Mouse (Mus musculus) heart, embryonic 14.5 days (tissue): ENCODE measurements around the gene Cct8l1. TPM values are rescaled to one million over a fixed set of nuclear protein-coding genes. Genes with fewer than 3 reads are reported as not detected.

Experiments
- ATAC-seq: fragments of 200-750 bp; cut with Nextera tagmentation; 2 replicates; pipeline ENCODE4 v1.8.0; 2017; ENCODE audit warnings: low read depth, moderate TSS enrichment; ENCODE audit not compliant: insufficient number of reproducible peaks, insufficient read depth, low FRiP score
- H3K27ac ChIP-seq, 2 experiments: fragments of 200-500 bp in 1 of 2; fragments of 300-500 bp in 1 of 2; sonication (generic) in 1 of 2; replicated peaks in 1 of 2; 2 replicates each; pipeline ENCODE4 v1.5.1; 2012 to 2014; ENCODE audit warnings: low read depth in 2 of 2, low read length in 2 of 2, control low read depth in 1 of 2, mild to moderate bottlenecking in 1 of 2, mixed read lengths in 1 of 2; ENCODE audit not compliant: control insufficient read depth in 1 of 2, insufficient read depth in 1 of 2
- H3K27me3 ChIP-seq: fragments of 300-500 bp; sonication (generic); 2 replicates; pipeline ENCODE4 v1.6.1; 2014; ENCODE audit warnings: mild to moderate bottlenecking, low read length, control low read depth; ENCODE audit not compliant: control insufficient read depth, insufficient read depth
- H3K36me3 ChIP-seq: fragments of 300-500 bp; sonication (generic); 2 replicates; pipeline ENCODE4 v1.6.1; 2014; ENCODE audit warnings: mild to moderate bottlenecking, control low read depth, low read length, mixed read lengths; ENCODE audit not compliant: control insufficient read depth, insufficient read depth
- H3K4me1 ChIP-seq, 2 experiments: fragments of 200-500 bp in 1 of 2; fragments of 300-500 bp in 1 of 2; sonication (generic) in 1 of 2; 2 replicates each; pipeline ENCODE4 v1.6.1; 2012 to 2014; ENCODE audit warnings: low read length in 2 of 2, control low read depth in 1 of 2, mixed read lengths in 1 of 2; ENCODE audit not compliant: control insufficient read depth in 2 of 2, insufficient read depth in 2 of 2
- H3K4me2 ChIP-seq: fragments of 300-500 bp; sonication (generic); 2 replicates; pipeline ENCODE4 v1.6.1; 2014; ENCODE audit warnings: mild to moderate bottlenecking, low read length
- H3K4me3 ChIP-seq, 2 experiments: fragments of 200-500 bp in 1 of 2; fragments of 300-500 bp in 1 of 2; sonication (generic) in 1 of 2; 2 replicates each; pipeline ENCODE4 v1.5.1; 2012 to 2014; ENCODE audit warnings: low read length in 2 of 2, mild to moderate bottlenecking in 2 of 2, control low read depth in 1 of 2, low read depth in 1 of 2, moderate library complexity in 1 of 2; ENCODE audit not compliant: control insufficient read depth in 1 of 2, insufficient read depth in 1 of 2
- H3K9ac ChIP-seq: fragments of 300-500 bp; sonication (generic); 2 replicates; pipeline ENCODE4 v1.6.1; 2014; ENCODE audit warnings: mild to moderate bottlenecking, low read length
- H3K9me3 ChIP-seq: fragments of 300-500 bp; sonication (generic); 2 replicates; pipeline ENCODE4 v1.6.1; 2016; ENCODE audit warnings: low read length, control low read depth; ENCODE audit not compliant: control insufficient read depth
- WGBS: fragments of 180-500 bp; shearing (Covaris S2); extraction: QIAGEN DNeasy Blood & Tissue Kit; methylation state at CpG from one replicate; pipeline ENCODE4 v1.1.7; 2014; 5-methylcytosine and 5-hydroxymethylcytosine counted together
- polyA plus RNA-seq: library from polyadenylated mRNA; unstranded; fragments of >200 nt; fragmentation: Nextera tagmentation; extraction: Ambion mirVana; gene quantifications from 2 replicates; pipeline ENCODE4 v1.2.1, GENCODE M21; 2014

Gene Cct8l1
- polyA plus RNA-seq, 1 experiment from 2014 or later: not detected

DNA sequence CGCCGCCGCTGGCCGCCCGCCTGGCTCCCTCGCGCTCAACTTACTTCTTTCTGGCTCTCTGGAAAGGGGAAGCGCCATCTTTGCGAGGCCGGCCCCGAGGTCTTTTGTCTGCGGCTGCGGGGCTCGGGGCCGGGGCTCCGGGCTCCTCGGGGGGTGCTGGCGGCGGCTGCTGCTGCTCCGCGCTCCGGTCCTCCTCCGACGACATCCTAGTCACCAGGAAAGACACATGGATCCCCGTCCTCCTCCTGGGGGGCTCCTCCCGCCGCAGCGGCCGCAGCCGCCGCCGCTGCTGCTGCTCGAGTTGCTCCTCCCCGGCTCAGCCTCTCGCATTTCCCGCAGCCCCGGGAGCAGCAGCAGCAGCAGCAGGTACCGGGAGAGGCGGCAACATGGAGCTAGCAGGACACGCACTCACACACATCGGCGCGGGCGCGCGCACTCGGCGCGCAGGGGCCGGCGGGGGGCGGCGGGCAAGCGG lies 17.5 kb upstream of the Cct8l1 start, which contains the start of gene Kmt2c:
Kmt2c (minus strand) TSS at position 438 of the 475 bp plus-strand sequence.
- Histone ChIP-seq H3K36me3 (no peaks in the 10 kb centered on the region), H3K4me2 (peak within 1 kb of the TSS; percentile 79), H3K9me3 (no peaks in the 10 kb centered on the region), H3K9ac (peak within 1 kb of the TSS; percentile 97), H3K4me3 (peak within 1 kb of the TSS; percentile 100), H3K27me3 (no peaks in the 10 kb centered on the region), H3K27ac (peak within 1 kb of the TSS; percentile 98 to 100), H3K4me1 (peaks cover 0 to 13% of the 10 kb centered on the region in 2 experiments; a peak in 3 of 4 replicates)
- ATAC-seq: 0 out of 2 replicates have a peak, but pooled peaks have one; percentile 2
- WGBS: under 1% methylated on average over 45 of the region's 54 CpGs

DNA sequence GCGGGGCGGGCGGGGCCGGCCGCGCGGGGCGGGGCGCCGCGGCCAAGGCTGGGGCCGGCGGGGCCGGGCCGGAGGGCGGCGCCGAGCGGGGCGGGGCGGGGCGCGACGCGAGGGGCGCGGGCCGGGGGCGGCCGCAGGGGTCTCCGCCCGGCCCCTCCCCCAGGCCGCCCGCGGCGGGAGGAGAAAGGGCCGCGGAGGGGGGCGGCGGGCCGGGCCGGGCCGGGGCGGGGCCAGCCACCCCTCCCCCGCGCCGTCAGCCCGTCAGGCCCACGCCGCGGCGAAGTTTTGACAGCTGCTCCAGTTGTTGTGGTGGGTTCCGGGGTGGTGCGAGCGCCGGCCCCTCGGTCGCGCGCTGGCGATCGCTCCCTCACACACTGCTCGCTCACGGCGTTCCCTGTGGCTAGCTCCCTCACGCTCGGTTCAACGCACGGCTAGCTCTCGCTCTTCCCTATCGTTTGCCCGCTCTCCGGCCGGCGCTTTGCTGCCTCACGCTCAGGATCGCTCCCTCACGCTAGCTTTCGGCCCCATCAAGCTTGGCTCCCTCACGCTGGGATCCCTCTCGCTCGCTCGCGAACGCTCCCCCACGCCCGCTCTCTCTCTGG lies 16.9 kb upstream of the Cct8l1 start:
- H3K27me3 ChIP-seq: no peaks in the 10 kb centered on the region
- under 1% methylated on average over 48 of the region's 87 CpGs for WGBS
- peak overlapping the region; percentile 98 to 100 for H3K27ac ChIP-seq
- peak overlapping the region; percentile 100 for H3K4me3 ChIP-seq
- H3K4me2 ChIP-seq: peak overlapping the region; percentile 79
- H3K9ac ChIP-seq: peak overlapping the region; percentile 97
- ATAC-seq: peak; percentile 85
- H3K4me1 ChIP-seq: peaks cover 0 to 13% of the 10 kb centered on the region in 2 experiments; a peak in 3 of 4 replicates
- no peaks in the 10 kb centered on the region for H3K36me3 ChIP-seq
- H3K9me3 ChIP-seq: no peaks in the 10 kb centered on the region

DNA sequence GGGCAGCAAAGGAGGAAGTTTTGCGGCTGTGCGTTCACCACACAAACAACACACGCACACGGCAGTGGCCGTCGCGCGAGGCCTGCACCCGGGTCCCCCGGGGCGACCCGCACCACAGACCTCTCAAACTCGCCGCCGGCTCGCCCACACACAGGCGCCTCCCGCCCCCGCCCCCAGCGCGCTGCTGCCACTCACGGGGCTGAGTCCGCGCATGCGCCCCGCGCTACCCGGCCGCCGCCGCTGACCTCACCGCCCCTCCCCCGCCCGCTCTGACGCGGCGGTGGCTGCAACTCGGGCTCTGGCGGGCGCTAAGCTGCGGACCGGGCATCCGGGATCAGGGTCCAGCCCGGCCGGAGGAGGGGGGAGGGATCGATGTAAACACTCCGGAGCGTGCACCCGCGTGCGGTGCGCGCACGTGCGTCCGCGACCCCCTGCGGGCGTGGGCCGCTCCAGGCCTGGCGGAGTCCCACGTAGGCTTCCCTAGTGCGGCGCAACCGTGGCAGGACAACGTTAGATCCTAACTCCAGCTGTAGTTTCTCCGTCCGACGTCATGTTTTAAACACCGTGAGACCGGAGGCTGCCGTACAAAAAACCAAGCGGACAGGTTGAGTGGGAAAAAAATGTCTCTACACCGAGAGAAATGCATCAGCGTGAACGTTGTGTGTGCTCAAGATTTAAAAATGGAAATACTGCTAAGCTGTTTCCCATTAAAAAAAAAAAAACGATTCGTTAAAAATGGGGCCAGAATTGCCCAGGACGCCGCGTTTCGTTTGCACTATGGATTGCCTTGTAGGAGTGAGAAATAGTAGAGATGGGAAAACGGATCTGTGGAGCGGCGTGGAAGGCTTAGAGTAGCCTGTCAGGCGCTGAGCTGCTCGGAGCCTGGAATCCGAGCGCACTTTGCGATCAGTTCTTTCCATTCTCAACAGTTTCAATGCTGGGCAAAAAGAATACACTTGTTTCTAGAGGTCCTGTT lies 16.2 kb upstream of the Cct8l1 start:
- peak overlapping the region; percentile 95 for H3K9ac ChIP-seq
- H3K9me3 ChIP-seq: no peaks in the 10 kb centered on the region
- peak overlapping the region; percentile 79 for H3K4me2 ChIP-seq
- no peaks in the 10 kb centered on the region for H3K27me3 ChIP-seq
- H3K27ac ChIP-seq: peak overlapping the region; percentile 98 to 100
- peaks cover 0 to 13% of the 10 kb centered on the region in 2 experiments; a peak in 3 of 4 replicates for H3K4me1 ChIP-seq
- peak; percentile 84 for ATAC-seq
- H3K36me3 ChIP-seq: no peaks in the 10 kb centered on the region
- peak overlapping the region; percentile 77 to 86 for H3K4me3 ChIP-seq
- WGBS: under 1% methylated on average over 81 of the region's 90 CpGs

DNA sequence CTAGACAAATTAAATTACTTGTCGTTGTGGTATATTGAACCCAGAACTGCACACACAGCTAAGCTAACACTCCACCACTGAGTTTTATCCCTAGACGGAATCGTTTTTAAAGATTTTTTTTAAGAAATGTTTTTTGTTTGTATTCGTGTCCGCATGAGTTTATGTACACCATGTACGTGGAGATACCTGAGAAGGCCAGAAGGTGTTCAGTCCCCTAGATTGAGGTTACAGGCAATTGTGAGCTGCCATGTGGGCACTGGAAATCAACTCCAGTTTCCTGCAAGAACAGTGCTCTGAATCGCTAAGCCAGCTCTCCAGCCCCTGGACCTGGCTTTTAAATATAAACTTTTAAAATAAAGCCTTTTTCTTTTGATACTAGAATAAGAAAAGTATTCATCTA lies 15.2 kb upstream of the Cct8l1 start:
- Histone ChIP-seq H3K36me3 (no peaks in the 10 kb centered on the region), H3K4me3 (peak overlapping the region in 1 of 2 experiments; percentile 86; a peak in 1 of 4 replicates), H3K9me3 (no peaks in the 10 kb centered on the region), H3K9ac (peak overlapping the region; percentile 82; the same call in 1 of the 2 replicates), H3K27me3 (no peaks in the 10 kb centered on the region), H3K4me2 (peak overlapping the region; percentile 79), H3K4me1 (peaks cover 0 to 13% of the 10 kb centered on the region in 2 experiments; a peak in 3 of 4 replicates), H3K27ac (peak overlapping the region in 1 of 2 experiments; percentile 100; a peak in 1 of 4 replicates)
- no peak for ATAC-seq
- 75% methylated on average over 7 of the region's 7 CpGs for WGBS

DNA sequence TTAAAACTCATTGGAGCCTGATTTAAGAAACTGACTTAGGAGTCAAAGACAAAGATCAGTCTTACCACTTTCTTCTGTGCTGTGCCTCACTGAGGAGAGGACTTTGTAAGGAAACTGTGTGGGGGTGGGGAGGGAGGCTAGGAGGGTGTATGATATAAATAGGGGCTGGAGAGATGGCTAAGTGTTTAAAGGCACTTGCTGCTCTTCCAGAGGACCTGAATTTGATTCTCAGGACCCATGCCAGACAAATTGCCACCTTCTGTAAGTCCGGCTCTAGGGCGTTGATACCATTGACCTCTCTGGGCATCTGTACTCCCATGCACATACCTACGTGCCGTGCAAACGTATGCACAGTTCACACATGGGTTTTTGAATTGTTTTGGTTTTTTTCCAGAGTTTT lies 9.8 kb upstream of the Cct8l1 start:
- Histone ChIP-seq H3K4me1 (peaks cover 2 to 3% of the 10 kb centered on the region in 2 experiments; a peak in 2 of 4 replicates), H3K36me3 (no peaks in the 10 kb centered on the region), H3K4me3 (no peak overlapping the region), H3K9ac (no peak overlapping the region), H3K27ac (no peak overlapping the region), H3K27me3 (no peaks in the 10 kb centered on the region), H3K9me3 (no peaks in the 10 kb centered on the region), H3K4me2 (no peak overlapping the region)
- WGBS: 71% methylated on average over 5 of the region's 5 CpGs
- ATAC-seq: 0 out of 2 replicates have a peak, but pooled peaks have one; percentile 31

DNA sequence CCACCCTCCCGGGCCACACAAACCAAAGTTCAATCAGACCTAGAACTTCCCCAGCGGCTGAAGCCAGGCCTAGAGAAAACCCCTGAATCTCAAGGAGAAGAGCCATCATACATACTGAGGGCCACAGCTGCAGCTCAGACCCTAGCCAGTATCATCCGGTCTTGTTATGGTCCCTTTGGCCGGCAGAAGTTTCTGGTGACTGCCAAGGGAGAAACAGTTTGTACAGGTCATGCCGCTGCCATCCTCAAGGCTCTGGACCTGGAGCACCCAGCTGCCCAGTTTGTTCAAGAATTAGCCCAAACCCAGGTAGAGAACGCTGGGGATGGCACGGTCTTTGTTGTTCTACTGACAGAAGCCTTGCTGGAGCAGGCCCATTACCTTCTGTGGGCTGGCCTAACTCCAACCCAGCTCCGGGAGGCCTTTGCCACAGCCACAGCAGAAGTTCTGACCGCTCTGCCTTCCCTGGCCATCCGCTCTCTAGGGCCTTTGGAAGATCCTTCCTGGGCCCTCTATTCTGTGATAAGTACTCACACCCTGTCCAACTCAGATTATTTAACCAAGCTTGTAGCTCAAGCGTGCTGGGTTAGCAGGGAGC lies 531 bp downstream of the Cct8l1 start:
- Histone ChIP-seq H3K27ac (no peak overlapping the region), H3K4me1 (no peaks in the 10 kb centered on the region), H3K4me2 (no peak overlapping the region), H3K27me3 (no peaks in the 10 kb centered on the region), H3K9ac (no peak overlapping the region), H3K4me3 (no peak overlapping the region), H3K9me3 (no peaks in the 10 kb centered on the region), H3K36me3 (no peaks in the 10 kb centered on the region)
- 88% methylated on average over 11 of the region's 11 CpGs for WGBS
- no peak for ATAC-seq

DNA sequence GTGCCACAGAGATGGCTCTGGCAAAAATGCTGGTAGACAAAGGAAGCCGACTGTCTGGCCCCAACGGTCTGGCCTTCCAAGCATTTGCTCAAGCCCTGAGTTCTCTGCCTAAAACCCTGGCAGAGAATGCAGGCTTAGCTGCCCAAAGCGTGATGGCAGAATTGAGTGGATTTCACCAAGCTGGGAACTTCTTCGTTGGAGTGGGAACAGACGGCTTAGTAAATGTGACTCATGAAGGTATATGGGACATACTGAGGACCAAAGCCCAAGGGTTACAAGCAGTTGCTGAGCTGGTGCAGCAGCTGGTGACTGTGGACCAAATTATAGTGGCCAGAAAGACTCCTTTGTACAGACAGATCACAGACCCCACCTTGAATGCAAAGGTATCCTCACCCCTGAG lies 1.7 kb downstream of the Cct8l1 start:
- Histone ChIP-seq H3K4me1 (no peaks in the 10 kb centered on the region), H3K4me3 (no peak overlapping the region), H3K27ac (no peak overlapping the region), H3K9ac (no peak overlapping the region), H3K27me3 (no peaks in the 10 kb centered on the region), H3K36me3 (no peaks in the 10 kb centered on the region), H3K4me2 (no peak overlapping the region), H3K9me3 (no peaks in the 10 kb centered on the region)
- 84% methylated on average over 5 of the region's 5 CpGs for WGBS
- ATAC-seq: no peak
